Mouse (Mus musculus) embryo, embryonic 9.5 days (tissue): ENCODE measurements at regions not wholly inside any gene's neighbourhood (a gene's known extent, or its start where the extent isn't known, plus 50 kb on each side); places are given as distances from the start of the nearest gene placed in this dataset.

ENCODE experiments used
- DNase-seq: peaks from one replicate; pipeline ENCODE4 v3.0.0-alpha.2; 2017; ENCODE audit errors: extremely low spot score

- no peak for DNase-seq
Observed at GRCm38 (mm10) chr2:160192661-160193060, 141.3 kb downstream of the Gm826 start.

DNA sequence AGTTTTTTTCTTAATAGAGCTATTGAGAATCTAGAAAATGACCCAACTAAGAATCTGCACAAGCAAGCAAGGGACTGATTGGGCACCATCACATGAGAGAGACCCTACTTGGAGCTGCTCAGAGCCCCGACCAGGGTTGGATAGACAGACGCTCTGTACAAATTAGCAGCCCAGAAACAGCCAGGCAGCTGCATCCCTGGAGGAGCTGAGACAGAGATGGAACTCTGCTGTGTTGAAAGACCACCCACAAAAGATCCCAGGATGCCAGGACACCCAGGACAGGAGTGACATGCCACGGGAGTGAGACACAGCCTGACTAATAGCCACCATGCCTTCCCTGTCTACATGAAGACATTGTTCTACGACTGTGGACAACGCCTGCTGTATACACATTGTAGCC is 147.9 kb downstream of the Gm826 start:
- no peak for DNase-seq

DNA sequence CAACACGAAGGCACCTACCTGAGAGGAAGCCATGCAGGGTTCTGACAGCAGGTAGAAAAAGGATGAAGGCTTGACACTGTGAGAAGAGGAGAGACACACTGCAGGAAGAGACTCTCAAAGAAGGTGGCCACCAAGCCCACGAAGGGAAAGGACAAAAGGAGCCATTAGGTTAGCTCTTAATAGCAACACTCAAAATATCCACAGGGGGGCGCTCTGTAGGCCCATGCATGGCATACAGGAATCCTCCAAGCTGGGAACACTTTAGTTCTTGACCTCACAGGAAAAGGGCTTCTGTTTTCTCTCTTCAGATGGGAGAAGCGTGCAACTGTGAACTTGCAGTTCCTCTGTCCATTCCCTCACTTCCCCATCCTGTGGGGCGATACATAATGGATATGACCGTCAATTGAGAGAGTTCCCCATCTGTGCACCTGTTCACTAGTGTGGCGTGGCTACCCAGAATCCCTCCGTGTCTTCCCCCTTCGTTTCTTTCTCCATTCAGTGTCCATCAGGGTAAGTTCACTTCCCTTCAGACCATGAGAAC is 162.9 kb downstream of the Gm826 start:
- DNase-seq: no peak

GRCm38 (mm10) chr2:160158599-160159261 is 175.2 kb downstream of the Gm826 start:
- DNase-seq: no peak

GRCm38 (mm10) chr2:160153781-160154180 is 180.2 kb downstream of the Gm826 start:
- DNase-seq: no peak

DNA sequence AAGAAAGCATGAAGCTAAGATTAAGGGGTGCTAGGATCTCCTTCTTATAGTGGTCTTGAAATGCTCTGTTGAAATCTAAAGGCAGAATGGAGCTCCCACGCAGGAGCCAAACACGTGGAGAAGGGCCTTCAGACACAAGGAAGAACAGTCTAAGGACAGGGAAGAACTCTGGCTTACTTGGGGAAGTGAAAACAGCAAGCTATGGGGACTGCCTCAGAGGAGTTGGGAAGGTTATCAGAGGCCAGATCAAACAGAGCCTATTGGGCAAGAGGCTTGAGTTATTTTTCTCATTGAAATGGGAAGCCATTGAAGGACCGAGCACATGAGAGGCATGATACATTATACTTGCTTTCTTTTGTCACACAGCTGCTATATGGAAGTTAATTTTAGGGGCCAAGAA is 181.9 kb downstream of the Gm826 start:
- no peak for DNase-seq

GRCm38 (mm10) chr2:160148936-160149335 is 185.0 kb downstream of the Gm826 start:
- no peak for DNase-seq

- no peak for DNase-seq
Observed at GRCm38 (mm10) chr2:160148516-160148915, 185.4 kb downstream of the Gm826 start.

DNA sequence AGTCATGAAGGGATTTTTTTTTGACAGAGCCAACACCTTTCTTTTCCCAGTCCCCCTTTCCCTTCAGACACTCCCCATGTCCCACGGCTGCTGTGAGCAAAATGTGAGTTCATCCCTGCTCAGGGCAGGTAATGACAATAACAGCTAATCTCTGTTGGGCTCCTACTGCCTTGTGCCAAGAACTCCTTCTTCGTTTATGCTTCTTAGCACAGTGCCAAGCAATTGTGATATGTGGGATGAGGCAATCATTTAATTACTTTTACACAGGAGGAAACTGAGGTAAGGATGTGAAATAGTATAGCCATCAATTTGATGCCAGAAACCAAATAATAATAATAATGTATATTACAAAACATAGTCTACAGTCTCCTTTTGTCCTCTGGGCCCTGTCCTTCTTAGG is 185.9 kb downstream of the Gm826 start:
- no peak for DNase-seq

GRCm38 (mm10) chr2:160140166-160140740 is 193.7 kb downstream of the Gm826 start:
- no peak for DNase-seq

DNA sequence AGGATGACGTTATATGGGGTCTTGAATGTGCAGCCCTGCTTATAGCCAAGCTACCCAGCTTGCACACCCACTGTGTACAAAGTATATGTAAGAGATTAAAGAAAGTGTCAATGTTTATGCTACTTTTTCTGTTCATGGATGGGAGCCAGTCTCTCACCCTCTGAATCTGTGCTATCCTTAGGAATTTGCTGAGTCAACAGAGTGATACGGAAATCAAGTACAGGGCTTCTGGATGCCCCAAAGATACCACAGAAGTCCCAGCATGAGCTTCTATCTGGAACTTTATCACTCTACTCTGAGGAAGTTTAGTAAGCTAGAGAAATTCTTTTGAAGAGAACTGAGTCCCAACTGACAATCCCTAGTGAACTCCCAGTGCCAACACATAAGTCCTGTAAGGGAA is 195.9 kb downstream of the Gm826 start:
- DNase-seq: no peak

DNA sequence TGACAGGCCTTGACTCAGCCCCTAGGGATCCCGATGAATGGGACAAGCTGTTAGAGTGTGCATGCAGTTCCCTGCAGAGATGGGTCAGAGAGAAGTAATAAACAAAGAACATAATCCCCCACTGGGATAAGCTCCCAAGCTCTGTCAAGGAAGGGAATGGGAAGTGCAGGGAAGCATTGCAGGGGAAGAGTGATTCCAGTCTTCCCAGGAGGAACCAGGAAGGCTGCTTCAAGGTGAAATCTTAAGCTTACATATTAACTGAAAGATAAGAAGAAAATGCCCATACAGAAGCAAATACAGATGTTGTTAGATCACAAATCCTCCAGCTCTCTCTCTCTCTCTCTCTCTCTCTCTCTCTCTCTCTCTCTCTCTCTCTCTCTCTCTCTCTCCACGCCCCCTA is 202.2 kb downstream of the Gm826 start:
- peak; percentile 10 for DNase-seq

DNA sequence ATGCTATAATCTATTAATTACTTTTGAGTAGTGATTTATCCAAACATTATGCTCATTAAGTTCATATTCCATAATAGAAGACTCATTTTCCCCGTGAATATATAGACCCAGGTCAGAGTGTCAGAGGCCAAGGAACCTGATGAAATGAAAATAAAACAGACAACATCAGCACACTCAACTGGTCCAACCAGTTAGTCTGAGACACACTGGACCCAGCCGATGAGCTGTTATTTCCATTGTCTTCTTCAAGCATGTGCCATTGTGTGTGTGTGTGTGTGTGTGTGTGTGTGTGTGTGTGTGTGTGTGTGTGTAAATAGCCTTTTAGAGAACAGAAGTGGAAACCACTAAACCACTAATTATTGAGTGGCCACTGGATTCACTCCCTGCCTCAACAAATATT is 202.6 kb downstream of the Gm826 start:
- DNase-seq: no peak

GRCm38 (mm10) chr2:160117148-160117547 is 216.8 kb downstream of the Gm826 start:
- no peak for DNase-seq

DNA sequence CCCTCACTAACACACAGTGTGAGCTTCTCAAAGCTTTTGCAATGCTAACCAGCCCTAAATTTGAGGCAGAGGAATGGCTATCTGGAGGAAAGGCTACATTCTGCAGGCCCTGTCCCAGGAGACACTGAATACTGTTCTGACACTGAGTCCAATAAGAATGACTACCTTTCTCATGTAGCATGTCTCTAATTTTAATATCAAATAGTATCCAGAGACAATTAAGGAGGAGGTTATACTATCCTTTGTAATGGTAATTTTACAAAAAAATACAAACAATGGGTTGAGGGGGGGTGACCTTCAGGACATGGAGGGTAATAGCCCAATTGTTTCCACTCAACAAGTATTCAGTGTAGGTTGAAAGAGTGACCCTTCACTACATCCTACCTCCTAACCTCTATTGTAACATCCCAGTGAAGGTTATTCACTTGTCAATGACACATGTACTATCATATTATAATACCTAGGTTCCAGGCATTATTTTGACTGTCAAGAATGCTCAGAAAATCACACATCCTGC is 222.7 kb downstream of the Gm826 start:
- no peak for DNase-seq

DNA sequence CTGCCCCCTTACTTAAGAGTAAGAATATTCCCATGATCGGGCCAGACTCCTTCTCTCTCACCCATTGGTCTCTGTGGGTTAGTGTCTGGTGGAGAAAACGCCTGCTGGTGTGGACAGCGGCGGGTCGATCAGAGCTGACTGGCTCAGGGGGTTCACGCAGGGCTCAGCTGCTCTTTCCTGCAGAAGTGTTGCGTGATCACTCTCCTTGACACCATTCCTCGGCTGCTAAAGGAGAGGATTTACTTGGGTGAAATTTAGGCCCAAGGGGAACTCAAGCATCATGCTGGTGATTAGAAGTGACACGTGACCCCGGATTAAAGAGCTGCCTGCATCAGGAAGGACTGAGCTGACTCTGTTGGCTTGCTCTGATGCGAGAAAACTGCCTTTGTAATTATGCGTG is 240.9 kb downstream of the Gm826 start:
- no peak for DNase-seq

- DNase-seq: no peak
Observed at GRCm38 (mm10) chr2:160085999-160086398, 248.0 kb downstream of the Gm826 start.

- no peak for DNase-seq
Observed at GRCm38 (mm10) chr2:160083674-160084073, 250.3 kb downstream of the Gm826 start.

DNA sequence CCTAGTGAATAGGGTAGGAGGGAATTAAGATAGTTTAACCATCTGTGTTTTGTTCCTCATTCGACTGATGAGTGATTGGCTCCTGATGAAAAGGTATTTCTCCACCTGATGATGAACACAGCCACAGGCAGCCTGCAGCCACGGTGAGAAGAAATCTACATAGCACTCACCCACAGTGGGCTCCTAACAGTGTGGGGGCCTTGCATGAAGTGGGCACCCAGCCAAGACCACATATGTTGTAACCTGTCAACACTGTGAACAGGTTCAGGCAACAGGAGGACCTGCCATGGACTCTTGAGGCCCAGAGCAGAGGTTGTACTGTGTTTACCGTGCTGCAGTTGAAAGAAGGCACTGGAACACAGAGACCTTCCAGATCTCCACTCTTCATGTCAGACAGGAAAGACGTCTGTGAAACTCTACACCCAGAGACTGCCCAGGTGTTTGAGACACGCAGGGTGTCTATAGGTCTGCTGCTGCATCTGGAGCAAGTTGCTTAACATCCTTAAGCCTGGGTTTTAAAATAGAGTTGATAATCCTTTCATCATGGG is 251.8 kb downstream of the Gm826 start:
- no peak for DNase-seq

DNA sequence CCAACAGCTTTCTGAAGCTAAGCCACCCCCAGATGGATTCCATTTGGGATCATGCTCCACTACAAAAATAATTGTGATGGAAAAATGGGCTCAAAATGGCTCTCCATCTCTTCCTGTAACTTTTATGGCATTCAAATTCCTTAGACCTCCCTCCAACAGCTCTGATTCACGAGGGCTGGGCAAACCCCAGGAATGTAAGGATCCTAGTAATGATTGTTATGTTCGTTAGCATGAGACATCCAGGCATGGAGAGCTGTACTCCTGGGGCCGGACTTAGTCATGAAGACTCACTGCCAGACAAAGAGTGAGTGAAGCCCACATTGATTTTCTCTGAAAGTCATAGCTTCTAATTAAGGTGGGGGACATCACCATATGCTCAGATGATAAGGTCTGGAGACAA is 258.3 kb downstream of the Gm826 start:
- no peak for DNase-seq

DNA sequence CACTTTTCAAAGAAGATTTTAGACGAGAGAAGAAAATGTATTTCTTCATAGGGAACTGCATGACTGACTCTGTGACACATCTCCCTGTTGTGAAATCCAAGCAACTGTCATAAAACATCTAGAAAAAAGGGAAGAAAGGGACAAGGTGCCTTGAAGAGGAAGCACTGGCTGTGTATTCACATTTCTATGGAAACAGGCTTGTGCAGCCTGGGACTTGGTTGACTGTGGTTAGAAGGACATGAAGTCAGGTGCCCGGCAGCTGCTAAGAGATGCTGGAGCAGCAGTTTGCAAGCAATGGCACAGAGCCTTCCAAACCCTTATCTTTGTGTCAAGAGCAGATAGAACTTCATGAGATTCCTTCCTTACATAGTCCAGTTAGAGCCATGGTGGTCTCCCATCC is 263.5 kb downstream of the Gm826 start:
- no peak for DNase-seq

- no peak for DNase-seq
Observed at GRCm38 (mm10) chr2:160068772-160069171, 265.2 kb downstream of the Gm826 start.

DNA sequence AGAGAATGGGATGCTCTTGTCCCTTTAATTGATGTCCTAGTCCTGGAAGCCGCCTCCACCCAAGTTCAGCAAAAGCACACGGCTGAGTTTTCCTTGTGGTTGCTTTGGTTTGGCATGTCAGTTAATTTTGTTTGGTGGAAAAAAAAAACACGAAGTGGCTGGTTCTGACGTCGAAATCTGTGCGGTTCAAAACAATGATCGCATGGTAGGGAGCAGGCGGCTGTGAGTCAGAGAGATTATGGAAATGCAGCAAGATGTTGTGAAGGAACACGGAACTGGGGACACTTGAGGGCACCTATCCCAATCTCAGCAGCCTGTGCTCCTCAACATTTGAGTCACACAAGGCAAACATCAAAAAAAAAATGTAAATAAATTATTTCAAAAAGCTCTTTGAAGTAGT is 266.1 kb downstream of the Gm826 start:
- DNase-seq: no peak
